Mouse (Mus musculus) heart, postnatal 25 days (tissue): ENCODE measurements around the gene Cdc14b. TPM values are rescaled to one million over a fixed set of nuclear protein-coding genes. Genes with fewer than 3 reads are reported as not detected.

ENCODE experiments used
- DNase-seq: peaks from one replicate; pipeline ENCODE4 v3.0.0; 2022; ENCODE audit warnings: low spot score
- intact Hi-C: fragments of 180-260 bp; cut with DNase I; formaldehyde crosslinking; loops from one replicate; pipeline ENCODE4 v1.15.1; 2025
- total RNA-seq, 2 experiments: library from RNA; stranded (reverse); gene quantifications; 2 replicates each; pipeline ENCODE4 v1.2.3; 2021

Cdc14b gene
- 1 to 10 TPM; 7.0 to 9.0 TPM for total RNA-seq

- peak; percentile 38 for DNase-seq
- intact Hi-C loops = no loop called here
Measured at GRCm38 (mm10) chr13:64274879-64275753, at the start of gene Cdc14b. Cdc14b (minus strand) TSS chr13:64275290.

DNA sequence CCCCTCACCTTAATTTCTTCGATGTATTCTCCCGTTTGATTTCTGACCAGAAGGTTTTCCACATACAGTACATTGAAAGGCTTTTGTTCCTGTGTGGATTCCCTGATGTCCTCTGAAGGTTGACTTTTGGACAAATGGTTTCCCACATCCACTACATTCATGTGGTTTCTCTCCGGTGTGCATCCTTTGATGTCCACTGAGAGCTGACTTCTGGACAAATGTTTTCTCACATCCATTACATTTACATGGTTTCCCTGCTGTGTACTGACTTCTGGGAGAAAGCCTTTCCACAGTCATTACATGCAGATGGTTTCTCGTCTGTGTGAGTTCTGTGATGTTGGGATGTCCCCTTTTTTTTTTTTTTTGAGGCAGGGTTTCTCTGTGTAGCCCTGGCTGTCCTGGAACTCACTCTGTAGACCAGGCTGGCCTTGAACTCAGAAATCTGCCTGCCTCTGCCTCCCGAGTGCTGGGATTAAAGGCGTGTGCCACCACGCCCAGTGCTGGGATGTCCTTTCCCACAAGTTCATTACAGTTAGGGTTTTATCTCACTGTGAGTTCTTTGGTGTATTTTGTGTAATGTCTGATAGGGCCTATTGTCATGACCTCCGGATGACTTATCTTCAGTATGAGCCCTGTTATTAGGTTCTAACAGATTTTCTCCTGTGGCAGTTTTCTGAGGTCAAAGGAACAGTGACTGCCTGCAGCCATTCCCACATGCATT lies 47.6 kb upstream of the Cdc14b start:
- no peak for DNase-seq
- intact Hi-C loops = no loop called here

- intact Hi-C loops = no loop called here
Measured at GRCm38 (mm10) chr13:64320334-64320733, 45.2 kb upstream of the Cdc14b start.

GRCm38 (mm10) chr13:64319782-64320181 lies 44.7 kb upstream of the Cdc14b start:
- no peak for DNase-seq
- intact Hi-C loops = loop anchor here (5.0 to 10.0 kb wide), 2 partner anchors 48 to 795 kb away; partner anchors contain the start of gene Mfsd14b

More at GRCm38 (mm10) chr13:64320334-64320733, 45.2 kb upstream of the Cdc14b start:
- no peak for DNase-seq

DNA sequence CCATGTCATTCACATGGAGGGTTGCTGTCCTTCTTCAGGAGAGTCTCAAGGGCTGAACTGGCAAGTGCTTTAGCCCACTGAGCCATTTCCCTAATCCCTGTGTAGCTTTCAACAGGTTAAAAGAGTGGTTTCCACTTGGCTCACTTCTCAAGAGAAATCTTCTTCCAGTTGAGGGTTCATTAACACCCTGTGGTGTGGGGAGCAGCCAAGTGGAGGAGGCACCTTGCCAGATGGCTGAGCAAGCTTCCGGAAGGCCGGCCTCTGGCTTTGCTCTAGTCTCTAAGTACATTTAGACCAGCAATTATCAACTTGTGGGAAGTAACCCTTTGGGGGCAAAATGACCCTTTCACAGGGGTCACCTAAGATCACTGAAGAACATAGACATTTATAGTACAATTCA lies 43.3 kb upstream of the Cdc14b start:
- DNase-seq = no peak
- intact Hi-C loops = loop anchor here (5.0 to 10.0 kb wide), 2 partner anchors 49 to 796 kb away; partner anchors contain the start of gene Mfsd14b

DNA sequence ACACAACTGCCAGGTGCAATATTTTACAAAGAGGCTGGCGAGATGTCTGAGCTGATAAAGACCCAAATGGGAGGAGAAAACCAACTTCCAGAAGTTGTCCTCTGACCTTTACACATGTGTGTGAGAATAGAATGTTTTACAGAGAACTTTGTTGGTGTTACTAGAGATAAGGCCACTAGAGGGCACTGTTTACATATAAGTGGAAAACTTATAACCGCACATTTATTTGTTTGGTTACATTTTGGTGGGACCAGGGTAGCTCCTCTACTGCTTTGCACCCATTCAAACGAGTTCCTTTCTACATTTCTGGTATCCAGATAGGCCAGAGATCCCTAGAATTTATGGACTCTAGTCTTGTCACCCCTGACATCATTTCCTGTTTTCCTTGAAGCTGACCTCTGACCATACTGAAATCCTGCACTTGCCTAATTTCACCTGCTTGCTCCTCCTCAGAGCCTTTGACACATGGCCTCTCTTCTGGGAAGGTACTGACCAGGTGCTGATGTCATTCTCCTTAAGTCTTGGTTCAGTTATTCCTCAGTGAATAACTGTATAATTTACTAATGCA lies 40.5 kb upstream of the Cdc14b start:
- no peak for DNase-seq
- intact Hi-C loops = loop anchor here (1.0 to 10.0 kb wide), 3 partner anchors 52 to 799 kb away; partner anchors contain the start of gene Mfsd14b

- intact Hi-C loops = loop anchor here (10.0 kb wide), 1 partner anchor 801 kb away; the partner anchor contains the start of gene Mfsd14b
- DNase-seq = no peak
Measured at GRCm38 (mm10) chr13:64314041-64314440, 39.0 kb upstream of the Cdc14b start.

DNA sequence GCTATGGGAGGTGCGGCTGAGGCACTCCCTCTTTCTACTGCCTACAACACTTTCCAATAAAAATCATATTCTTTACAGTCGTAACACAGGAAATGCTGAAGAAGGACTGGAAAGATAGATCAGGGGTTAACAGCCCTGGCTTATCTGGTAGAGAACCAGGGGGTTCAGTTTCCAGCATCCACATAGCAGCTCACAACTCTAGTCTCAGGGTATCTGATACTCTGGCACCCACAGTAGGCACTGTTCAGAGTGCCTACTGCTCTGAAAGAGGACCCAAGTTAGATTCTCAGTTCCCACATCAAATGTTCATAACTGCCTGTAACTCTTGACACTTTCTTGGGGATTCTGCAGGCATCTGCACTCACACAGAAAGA lies 37.8 kb upstream of the Cdc14b start:
- DNase-seq = no peak
- intact Hi-C loops = loop anchor here (10.0 kb wide), 1 partner anchor 802 kb away; the partner anchor contains the start of gene Mfsd14b

DNA sequence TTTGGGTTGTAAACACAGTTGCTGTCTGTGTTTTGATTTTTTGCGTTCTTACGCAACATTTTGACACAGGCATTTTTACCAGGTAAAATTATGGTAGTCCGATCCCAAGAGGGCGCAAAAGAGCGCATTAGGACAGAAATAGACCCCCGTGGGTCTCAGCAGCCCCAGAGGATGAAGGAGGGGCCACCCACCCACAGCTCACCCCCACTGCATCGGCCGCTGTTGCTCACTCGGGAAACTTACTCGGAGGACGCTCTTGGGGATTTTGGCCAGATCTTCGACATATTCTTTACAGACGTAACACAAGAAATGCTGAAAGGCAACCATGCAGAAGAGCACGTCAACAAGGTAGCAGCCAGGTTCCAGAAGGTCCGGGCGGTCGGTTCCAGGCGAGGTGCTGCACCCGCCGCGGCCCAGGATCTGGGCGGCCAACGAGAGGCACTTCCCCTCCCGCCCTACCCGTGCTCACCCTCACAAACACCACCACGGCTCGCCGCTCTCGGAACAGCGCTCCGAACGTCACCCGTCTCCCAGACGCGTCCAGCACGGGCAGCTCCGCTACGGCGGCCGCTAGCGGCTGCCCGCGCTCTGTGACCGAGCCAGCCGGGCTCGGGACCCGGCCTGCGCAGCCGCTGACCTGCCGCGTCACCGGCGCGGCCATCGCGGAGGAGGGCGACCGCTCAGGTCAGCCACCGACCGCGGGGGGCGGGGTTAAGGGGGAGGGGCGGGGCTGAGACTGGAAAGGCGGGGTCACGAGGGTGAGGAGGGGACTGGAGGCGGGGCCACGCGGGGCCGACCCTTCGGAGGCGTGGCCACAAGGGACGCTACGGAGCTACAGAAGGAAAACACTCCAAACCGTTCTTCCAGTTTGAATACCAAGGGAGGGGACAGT lies 37.2 kb upstream of the Cdc14b start, which contains the start of gene Aaed1:
TSS of gene Aaed1 (minus strand) at position 687 of the 892 bp plus-strand sequence.
- peak; percentile 79 for DNase-seq
- intact Hi-C loops = loop anchor here (10.0 kb wide), 1 partner anchor 803 kb away; the partner anchor contains the start of gene Mfsd14b

DNA sequence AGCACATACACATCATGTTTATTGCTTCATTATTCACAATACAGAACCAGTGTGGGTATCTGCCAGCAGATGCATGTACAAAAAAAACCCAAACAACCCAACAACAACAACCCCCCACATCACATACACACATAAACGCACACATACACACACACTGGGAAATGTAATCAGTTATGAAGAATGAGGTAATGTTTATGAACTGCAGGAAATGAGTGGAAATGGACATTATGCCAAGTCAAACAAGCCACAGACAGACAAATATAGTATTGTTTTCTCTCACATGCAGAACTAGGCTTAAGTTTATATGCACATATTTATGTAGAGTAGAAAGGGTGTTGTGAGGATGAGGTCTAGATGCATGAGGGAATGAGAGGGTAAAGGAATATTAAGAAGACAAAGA lies 36.2 kb upstream of the Cdc14b start:
- DNase-seq = no peak
- intact Hi-C loops = loop anchor here (10.0 kb wide), 1 partner anchor 804 kb away; the partner anchor contains the start of gene Mfsd14b

DNA sequence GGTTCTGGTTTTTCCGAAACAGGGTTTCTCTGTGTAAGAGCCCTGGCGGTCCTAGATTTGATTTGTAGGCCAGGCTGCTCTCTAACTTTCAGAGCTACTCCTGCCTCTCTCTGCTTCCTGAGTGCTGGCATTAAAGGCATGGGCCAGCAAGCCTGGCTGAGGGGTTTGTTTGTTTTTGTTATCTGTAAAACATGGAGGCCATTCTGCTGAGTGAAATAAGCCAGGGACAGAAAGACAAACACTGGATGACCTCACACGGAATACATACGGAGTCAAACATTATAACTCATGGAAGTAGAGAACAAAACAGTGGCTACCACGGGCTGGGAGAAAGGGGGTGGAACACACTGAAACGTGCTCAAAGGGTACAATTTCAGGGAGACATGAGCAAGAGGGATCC lies 35.5 kb upstream of the Cdc14b start:
- DNase-seq = no peak
- intact Hi-C loops = loop anchor here (10.0 kb wide), 1 partner anchor 804 kb away; the partner anchor contains the start of gene Mfsd14b

- DNase-seq = no peak
- intact Hi-C loops = loop anchor here (10.0 kb wide), 1 partner anchor 805 kb away; the partner anchor contains the start of gene Mfsd14b
Measured at GRCm38 (mm10) chr13:64309842-64310241, 34.8 kb upstream of the Cdc14b start.

DNA sequence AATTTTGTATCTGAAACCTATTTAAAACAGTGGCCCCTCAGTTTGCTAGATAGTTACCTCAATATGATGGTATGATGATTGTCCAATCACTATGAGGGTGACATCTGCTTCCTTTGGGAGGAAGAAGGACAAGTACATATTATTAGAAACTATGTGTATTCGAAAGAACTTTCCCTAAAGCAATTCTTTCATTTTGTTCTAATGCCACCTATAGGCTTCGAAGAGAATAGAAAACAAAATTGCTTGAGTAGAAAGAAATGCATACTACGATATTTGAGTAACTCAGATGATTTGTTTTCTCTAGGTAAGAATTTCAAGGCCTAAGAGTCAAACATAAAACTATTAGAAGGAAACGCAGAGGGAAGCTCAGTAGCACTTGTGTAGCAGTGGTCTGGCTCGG lies 33.9 kb upstream of the Cdc14b start:
- intact Hi-C loops = no loop called here
- DNase-seq = no peak

- DNase-seq = no peak
- intact Hi-C loops = loop anchor here (2.0 kb wide), 2 partner anchors 127 to 209 kb away; no protein-coding TSS in a partner anchor
Measured at GRCm38 (mm10) chr13:64307508-64307907, 32.4 kb upstream of the Cdc14b start.

DNA sequence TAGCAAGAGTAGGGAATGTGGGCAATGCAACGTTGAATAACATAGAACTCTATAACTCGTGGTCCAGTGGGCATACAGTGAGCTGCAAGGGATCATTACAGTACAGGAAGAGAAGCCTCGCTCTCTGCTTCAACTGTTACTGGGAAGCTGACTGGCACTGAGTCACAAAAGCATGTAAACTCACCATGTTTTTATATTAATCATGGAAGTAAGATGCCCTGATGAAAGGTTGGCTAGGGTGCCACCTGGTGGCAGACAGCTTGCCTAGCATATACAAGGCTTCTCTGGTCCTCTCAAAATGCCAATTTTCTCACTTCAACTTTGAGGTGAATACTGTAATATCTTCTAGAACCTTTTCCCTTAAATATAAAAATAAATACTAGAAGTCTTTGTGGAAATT lies 31.0 kb upstream of the Cdc14b start:
- intact Hi-C loops = loop anchor here (1.0 to 2.0 kb wide), 4 partner anchors 57 to 207 kb away; no protein-coding TSS in a partner anchor
- no peak for DNase-seq

- intact Hi-C loops = no loop called here
Measured at GRCm38 (mm10) chr13:64299069-64299468, 24.0 kb upstream of the Cdc14b start.

GRCm38 (mm10) chr13:64286791-64287190 lies 11.7 kb upstream of the Cdc14b start:
- DNase-seq = no peak
- intact Hi-C loops = no loop called here

More at GRCm38 (mm10) chr13:64299069-64299468, 24.0 kb upstream of the Cdc14b start:
- no peak for DNase-seq

- intact Hi-C loops = no loop called here
- no peak for DNase-seq
Measured at GRCm38 (mm10) chr13:64286321-64286720, 11.2 kb upstream of the Cdc14b start.

DNA sequence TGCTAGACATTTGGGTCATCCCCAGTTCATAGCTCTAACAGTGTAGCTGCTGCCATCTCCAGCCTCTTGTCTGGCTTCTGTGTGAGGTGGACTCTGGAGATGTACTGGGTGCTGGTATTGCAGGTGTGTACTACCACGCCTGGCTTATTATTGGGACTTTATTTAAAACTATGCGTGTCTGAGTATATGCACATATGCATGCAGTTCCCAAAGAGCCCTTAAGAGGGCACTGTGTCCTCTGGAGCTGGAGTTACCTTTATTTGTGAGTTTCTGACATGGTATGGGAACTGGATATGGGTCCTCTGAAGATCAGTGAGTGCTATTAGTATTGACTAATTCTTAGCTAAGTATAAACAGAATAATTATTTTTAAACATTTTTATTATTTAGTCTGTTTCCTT lies 9.6 kb upstream of the Cdc14b start:
- intact Hi-C loops = no loop called here
- no peak for DNase-seq
